Mouse (Mus musculus) forebrain, embryonic 11.5 days (tissue): Measurements from ENCODE around the gene Armh1. TPM values are rescaled to one million over a fixed set of nuclear protein-coding genes. Genes with fewer than 3 reads are reported as not detected.

Source experiments
- ATAC-seq: fragments of 200-750 bp; cut with Nextera tagmentation; replicated peaks from 2 replicates; pipeline ENCODE4 v1.8.0; 2017; ENCODE audit warnings: moderate TSS enrichment; ENCODE audit not compliant: low FRiP score
- DNase-seq: peaks from one replicate; pipeline ENCODE4 v3.0.0-alpha.2; 2017; ENCODE audit warnings: low spot score
- H3K27ac ChIP-seq: fragments of 300-500 bp; sonication (generic); 2 replicates; pipeline ENCODE4 v1.5.1; 2014; ENCODE audit warnings: low read depth, low read length
- H3K27me3 ChIP-seq: fragments of 300-500 bp; sonication (generic); 2 replicates; pipeline ENCODE4 v1.6.1; 2014; ENCODE audit warnings: mild to moderate bottlenecking, low read length, mixed read lengths; ENCODE audit not compliant: control insufficient read depth, insufficient read depth
- H3K36me3 ChIP-seq: fragments of 300-500 bp; sonication (generic); 2 replicates; pipeline ENCODE4 v1.6.1; 2014; ENCODE audit warnings: mild to moderate bottlenecking, low read length, moderate library complexity, mixed read lengths; ENCODE audit not compliant: control insufficient read depth, insufficient read depth
- H3K4me1 ChIP-seq: fragments of 300-500 bp; sonication (generic); replicated peaks from 2 replicates; pipeline ENCODE4 v1.6.1; 2014; ENCODE audit warnings: low read length, mixed read lengths; ENCODE audit not compliant: control insufficient read depth, insufficient read depth
- H3K4me2 ChIP-seq: fragments of 300-500 bp; sonication (generic); 2 replicates; pipeline ENCODE4 v1.6.1; 2014; ENCODE audit warnings: low read depth, mild to moderate bottlenecking, low read length, moderate library complexity, mixed read lengths; ENCODE audit not compliant: severe bottlenecking
- H3K4me3 ChIP-seq: fragments of 300-500 bp; sonication (generic); 2 replicates; pipeline ENCODE4 v1.5.1; 2014; ENCODE audit warnings: low read depth, low read length
- H3K9ac ChIP-seq: fragments of 300-500 bp; sonication (generic); 2 replicates; pipeline ENCODE4 v1.6.1; 2014; ENCODE audit warnings: low read length
- H3K9me3 ChIP-seq: fragments of 300-500 bp; sonication (generic); 2 replicates; pipeline ENCODE4 v1.6.1; 2016; ENCODE audit warnings: low read length, mixed read lengths; ENCODE audit not compliant: control insufficient read depth
- WGBS: fragments of 180-500 bp; shearing (Covaris S2); extraction: QIAGEN DNeasy Blood & Tissue Kit; methylation state at CpG from one replicate; pipeline ENCODE4 v1.1.7; 2014; 5-methylcytosine and 5-hydroxymethylcytosine counted together
- polyA plus RNA-seq: library from polyadenylated mRNA; unstranded; fragments of >200 nt; fragmentation: Nextera tagmentation; extraction: Ambion mirVana; gene quantifications from 2 replicates; pipeline ENCODE4 v1.2.1, GENCODE M21; 2014

Armh1 gene
- polyA plus RNA-seq, 1 experiment from 2014 or later = 0.49 TPM

DNA sequence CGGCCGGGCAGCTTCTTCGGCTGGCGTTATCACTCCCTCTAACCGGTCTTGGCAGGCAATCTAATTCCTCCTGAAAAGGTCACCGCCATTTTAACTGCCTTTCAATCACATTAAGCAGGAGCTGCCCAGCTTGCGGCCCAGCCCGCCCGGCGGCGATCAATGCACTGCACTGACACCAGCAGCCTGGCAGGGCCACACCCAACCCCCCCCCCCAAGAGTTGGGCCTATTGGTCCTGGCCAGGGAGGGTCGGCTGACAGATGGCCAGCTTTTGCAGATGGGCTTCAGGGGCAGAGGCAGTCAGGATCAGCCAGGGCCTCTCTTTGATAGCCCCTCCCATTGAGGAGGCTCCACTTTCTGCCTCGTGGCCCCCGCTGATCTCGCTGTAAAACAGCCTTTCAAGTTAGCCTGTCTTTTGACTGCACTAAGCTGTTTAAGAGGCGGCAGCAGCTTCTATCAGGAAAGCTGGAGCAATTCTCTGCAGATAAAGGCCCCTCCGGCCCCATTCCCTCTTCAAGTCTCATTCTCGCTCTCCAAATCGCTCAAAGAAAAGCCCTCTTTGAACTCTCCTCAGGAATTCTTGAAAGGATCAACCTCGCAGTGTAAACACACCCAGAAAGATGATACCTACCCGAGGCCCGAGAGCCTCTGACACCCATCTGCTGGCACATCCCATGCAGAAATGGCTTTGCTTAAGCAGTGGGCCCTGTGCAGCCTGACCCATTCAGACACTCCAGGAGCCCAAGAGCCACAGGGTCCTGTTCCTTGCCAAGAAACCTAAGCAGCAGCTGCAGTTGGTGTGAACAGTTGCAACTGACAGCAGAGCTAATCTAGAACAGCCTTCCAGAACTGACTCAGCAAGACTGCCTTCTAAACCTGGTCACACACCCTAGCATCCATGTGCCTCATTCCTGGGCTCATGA lies 31.6 kb upstream of the Armh1 start:
- H3K9me3 ChIP-seq = no peaks in the 10 kb centered on the region
- WGBS = 10% methylated on average over 20 of the region's 22 CpGs
- peak overlapping the region; percentile 41 for H3K9ac ChIP-seq
- H3K36me3 ChIP-seq = peaks cover 9% of the 10 kb centered on the region; the same call in 1 of the 2 replicates
- no peak overlapping the region for H3K4me2 ChIP-seq
- no peaks in the 10 kb centered on the region; the same call in 1 of the 2 replicates for H3K27me3 ChIP-seq
- DNase-seq = peak; percentile 78
- H3K27ac ChIP-seq = peak overlapping the region; percentile 54
- peak; percentile 78 for ATAC-seq
- H3K4me3 ChIP-seq = no peak overlapping the region
- H3K4me1 ChIP-seq = peaks cover 30% of the 10 kb centered on the region

GRCm38 (mm10) chr4:117281090-117281845 lies 29.3 kb upstream of the Armh1 start:
- Histone ChIP-seq H3K27ac (no peak overlapping the region), H3K4me2 (no peak overlapping the region), H3K9ac (no peak overlapping the region), H3K27me3 (no peaks in the 10 kb centered on the region; the same call in 1 of the 2 replicates), H3K9me3 (no peaks in the 10 kb centered on the region), H3K4me1 (peaks cover 20% of the 10 kb centered on the region), H3K36me3 (peaks cover 10% of the 10 kb centered on the region; the same call in 1 of the 2 replicates), H3K4me3 (no peak overlapping the region)
- ATAC-seq (no peak), DNase-seq (no peak)
- 77% methylated on average over 19 of the region's 19 CpGs for WGBS

DNA sequence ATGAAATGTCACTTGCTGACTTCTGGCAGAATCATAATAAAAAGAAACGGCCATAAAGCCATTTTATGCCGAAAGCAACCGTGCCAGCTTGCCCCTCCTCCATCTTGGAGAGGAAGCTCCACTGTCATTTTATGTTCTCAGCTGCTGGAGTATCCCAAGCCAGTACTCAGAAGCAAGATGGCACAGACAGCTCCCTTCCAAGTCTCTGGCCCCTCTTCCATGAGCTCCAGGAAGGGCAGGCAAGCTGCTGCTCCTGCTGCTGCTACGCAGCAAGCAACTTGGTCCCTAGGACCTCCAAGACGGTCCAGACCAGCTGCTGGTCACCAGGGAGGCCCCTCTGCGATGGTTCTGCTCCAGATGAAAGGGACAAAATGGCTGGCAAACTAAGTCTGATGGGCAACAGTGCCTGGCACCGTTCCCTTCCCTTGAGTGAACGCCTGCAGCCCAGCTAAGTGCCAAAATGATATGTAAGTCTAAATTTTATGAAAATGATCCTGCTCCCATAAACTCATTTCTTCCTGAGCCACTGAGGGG lies 28.5 kb upstream of the Armh1 start:
- Histone ChIP-seq H3K9ac (no peak overlapping the region), H3K36me3 (peaks cover 8% of the 10 kb centered on the region; the same call in 1 of the 2 replicates), H3K27me3 (no peaks in the 10 kb centered on the region; the same call in 1 of the 2 replicates), H3K27ac (no peak overlapping the region), H3K9me3 (no peaks in the 10 kb centered on the region), H3K4me3 (no peak overlapping the region), H3K4me1 (peaks cover 20% of the 10 kb centered on the region), H3K4me2 (no peak overlapping the region)
- DNase-seq (no peak), ATAC-seq (no peak)
- 91% methylated on average over 8 of the region's 8 CpGs for whole genome bisulfite sequencing

DNA sequence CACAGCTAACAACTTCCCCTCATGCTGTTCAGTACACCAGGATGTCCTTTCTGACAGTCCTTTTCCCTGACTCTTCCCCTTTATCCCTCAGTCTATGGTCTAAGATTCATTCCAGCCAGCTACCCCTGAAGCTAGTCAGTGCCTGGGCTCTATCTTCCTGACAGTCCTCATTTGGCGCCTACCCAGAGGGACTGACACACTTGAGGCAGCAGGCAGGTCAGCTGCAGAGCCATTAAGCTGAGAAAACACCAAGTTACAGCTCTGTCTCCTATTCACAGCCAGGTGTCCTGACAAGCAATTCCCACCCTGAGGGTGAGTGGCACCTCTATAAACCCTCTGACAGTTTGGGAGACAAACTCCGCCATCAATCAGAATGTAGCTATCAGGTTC lies 27.3 kb upstream of the Armh1 start:
- WGBS = 92% methylated on average over 2 of the region's 2 CpGs
- DNase-seq = no peak
- Histone ChIP-seq H3K27me3 (no peaks in the 10 kb centered on the region), H3K4me3 (no peak overlapping the region), H3K9me3 (peaks cover 7% of the 10 kb centered on the region), H3K4me2 (no peak overlapping the region), H3K36me3 (peaks cover 11% of the 10 kb centered on the region), H3K9ac (no peak overlapping the region), H3K27ac (no peak overlapping the region), H3K4me1 (peaks cover 14% of the 10 kb centered on the region)
- ATAC-seq = no peak

DNA sequence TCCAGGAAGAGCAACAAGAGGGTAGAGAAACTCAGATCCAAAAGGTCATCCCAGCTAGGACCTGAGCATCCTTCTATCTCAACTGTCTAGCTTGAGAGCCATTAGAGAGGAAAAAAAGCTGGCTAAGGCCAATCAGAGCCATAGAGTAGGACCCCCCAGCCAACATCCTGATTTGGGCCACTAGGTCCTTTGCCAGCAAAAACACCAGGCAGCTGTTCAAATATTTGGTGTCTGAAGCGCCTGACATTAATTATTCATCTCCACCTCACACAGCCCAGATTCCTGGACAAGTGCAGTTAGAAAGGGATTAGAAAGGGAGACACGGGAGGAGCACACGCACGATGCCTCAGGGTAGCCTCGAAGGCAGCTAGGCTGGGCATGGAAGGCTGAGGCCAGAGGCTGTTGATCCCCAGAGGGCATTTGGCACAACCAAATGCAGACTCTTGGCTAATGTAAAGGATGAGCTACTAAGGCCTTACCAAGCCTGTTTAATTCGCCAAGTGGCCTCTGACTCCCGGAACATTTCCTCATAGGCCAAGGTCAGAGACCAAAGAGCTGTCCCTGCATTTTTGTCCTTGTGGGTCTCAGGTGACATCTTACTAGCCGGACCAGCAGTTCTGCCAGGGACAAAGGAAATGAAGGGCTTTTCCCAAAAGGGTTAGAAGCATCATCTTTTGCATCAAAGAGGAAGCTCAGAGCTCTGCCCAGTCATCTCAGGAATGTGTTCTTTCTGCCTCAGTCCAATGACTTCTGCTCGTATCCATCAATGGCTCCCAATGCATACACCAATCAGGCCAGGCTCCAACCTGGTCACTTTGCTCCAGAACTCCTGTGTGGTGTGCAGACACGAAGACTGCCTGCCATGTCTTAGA lies 26.7 kb upstream of the Armh1 start:
- Histone ChIP-seq H3K4me3 (no peak overlapping the region), H3K4me2 (no peak overlapping the region), H3K9ac (no peak overlapping the region), H3K4me1 (peaks cover 7% of the 10 kb centered on the region), H3K9me3 (peaks cover 10% of the 10 kb centered on the region), H3K27ac (no peak overlapping the region), H3K36me3 (peaks cover 14% of the 10 kb centered on the region), H3K27me3 (no peaks in the 10 kb centered on the region)
- DNase-seq = no peak
- WGBS = 81% methylated on average over 10 of the region's 10 CpGs
- no peak for ATAC-seq

DNA sequence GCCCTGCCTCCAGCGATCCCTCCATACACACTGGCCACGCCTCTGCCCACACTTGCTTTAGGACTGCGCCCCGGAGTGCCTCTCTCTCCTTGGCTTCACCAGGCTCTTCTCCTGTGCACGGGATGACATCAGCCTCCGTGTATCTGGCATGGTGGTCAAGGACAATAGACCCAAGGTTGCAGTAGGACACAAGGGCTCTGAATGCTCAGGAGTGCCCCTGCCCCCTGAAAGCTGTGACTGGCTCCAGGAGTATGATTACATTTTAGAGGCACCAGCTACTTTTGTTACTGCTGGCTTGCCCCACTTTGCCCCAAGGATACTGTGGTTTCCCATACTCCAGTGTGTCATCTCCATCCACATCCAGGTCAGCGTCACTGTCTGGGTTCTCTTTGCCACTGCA lies 25.8 kb upstream of the Armh1 start:
- H3K4me2 ChIP-seq = no peak overlapping the region
- no peak overlapping the region for H3K27ac ChIP-seq
- no peak overlapping the region for H3K4me3 ChIP-seq
- 93% methylated on average over 7 of the region's 7 CpGs for WGBS
- no peaks in the 10 kb centered on the region for H3K27me3 ChIP-seq
- no peak for ATAC-seq
- H3K9me3 ChIP-seq = peaks cover 10% of the 10 kb centered on the region
- peaks cover 14% of the 10 kb centered on the region for H3K36me3 ChIP-seq
- H3K4me1 ChIP-seq = peaks cover 4% of the 10 kb centered on the region
- DNase-seq = no peak
- no peak overlapping the region for H3K9ac ChIP-seq

DNA sequence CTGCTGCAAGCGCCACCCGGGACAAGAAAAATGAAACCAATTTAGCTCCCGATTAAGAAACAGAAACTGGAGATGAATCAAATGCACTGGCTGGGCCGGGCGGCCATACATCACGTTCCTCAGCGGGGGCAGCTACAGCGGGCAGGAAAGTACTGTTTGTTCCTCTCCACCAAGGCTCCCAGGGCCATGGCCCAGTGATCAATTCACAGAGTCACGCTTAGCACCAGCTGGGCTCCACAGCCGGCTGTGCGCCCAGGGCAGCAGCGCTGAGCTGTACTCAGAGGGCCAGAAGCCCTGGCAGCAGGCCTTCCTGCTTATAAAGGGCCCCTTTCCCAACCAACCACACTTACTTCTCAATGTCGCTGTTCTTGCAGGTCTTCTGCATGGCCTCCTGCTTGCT lies 25.1 kb upstream of the Armh1 start:
- peaks cover 10% of the 10 kb centered on the region for H3K9me3 ChIP-seq
- no peak overlapping the region for H3K4me2 ChIP-seq
- DNase-seq = no peak
- WGBS = 97% methylated on average over 13 of the region's 13 CpGs
- no peak overlapping the region for H3K27ac ChIP-seq
- H3K4me1 ChIP-seq = peaks cover 6% of the 10 kb centered on the region
- H3K36me3 ChIP-seq = peaks cover 14% of the 10 kb centered on the region
- no peak overlapping the region for H3K9ac ChIP-seq
- no peaks in the 10 kb centered on the region for H3K27me3 ChIP-seq
- no peak for ATAC-seq
- H3K4me3 ChIP-seq = no peak overlapping the region

- peaks cover 10% of the 10 kb centered on the region for H3K9me3 ChIP-seq
- H3K4me1 ChIP-seq = peaks cover 6% of the 10 kb centered on the region
- H3K9ac ChIP-seq = no peak overlapping the region
- no peak for ATAC-seq
- no peak overlapping the region for H3K4me2 ChIP-seq
- no peaks in the 10 kb centered on the region for H3K27me3 ChIP-seq
- DNase-seq = no peak
- H3K4me3 ChIP-seq = no peak overlapping the region
- H3K36me3 ChIP-seq = peaks cover 14% of the 10 kb centered on the region
- WGBS = 96% methylated on average over 17 of the region's 17 CpGs
- H3K27ac ChIP-seq = no peak overlapping the region
Measured at GRCm38 (mm10) chr4:117276281-117276711, 24.4 kb upstream of the Armh1 start.
